Mouse (Mus musculus): ENCODE data around the gene Cnnm2. TPM values are rescaled to one million over a fixed set of nuclear protein-coding genes. Genes with fewer than 3 reads are reported as not detected.
"Not testable (repeated sequence)": the region's sequence is repeated elsewhere in the genome, so short reads cannot be mapped to it uniquely, and the experiment has no call there.

Gene Cnnm2
- total RNA-seq (2021), result 27.8 and 31.7 TPM in 2 replicates
- long read RNA-seq, experiment 1, full-length matches to known transcripts, result 15 of 19 reads
- long read RNA-seq, experiment 1, partial matches to known transcripts, result 2 of 19 reads
- long read RNA-seq, experiment 1, other reads (novel, unspliced or antisense), result 2 of 19 reads
- long read RNA-seq, experiment 2, full-length matches to known transcripts, result 22 of 29 reads
- long read RNA-seq, experiment 2, partial matches to known transcripts, result 2 of 29 reads
- long read RNA-seq, experiment 2, other reads (novel, unspliced or antisense), result 5 of 29 reads

GRCm38 (mm10) chr19:46761247-46761946 is at the start of gene Cnnm2:
Gene Cnnm2, plus strand, starts transcription at chr19:46761596.
- DNase-seq, result peak; percentile 100

- no peak for DNase-seq
Measured at GRCm38 (mm10) chr19:46714234-46714633, 47.2 kb upstream of the Cnnm2 start.

DNA sequence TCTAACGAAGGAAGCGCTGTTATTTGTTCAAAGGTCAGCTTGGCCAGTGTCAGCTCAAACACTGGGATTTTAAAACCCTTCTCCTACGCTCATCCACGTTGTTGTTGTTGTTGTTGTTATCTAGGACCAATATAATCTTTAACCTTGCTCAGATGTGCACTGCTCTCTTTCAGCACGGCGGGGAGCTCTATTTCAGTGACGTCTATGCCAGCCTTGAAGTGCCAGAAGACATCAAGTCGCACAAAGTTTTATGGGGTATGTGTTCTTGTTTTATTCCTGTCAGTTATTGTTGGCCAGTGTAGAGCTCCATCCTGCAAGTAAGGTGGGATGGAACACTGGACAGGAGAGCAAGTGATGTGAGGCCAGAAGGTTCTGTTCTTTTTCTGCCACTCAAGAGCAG is 46.4 kb upstream of the Cnnm2 start:
- peak; percentile 69 for DNase-seq

DNA sequence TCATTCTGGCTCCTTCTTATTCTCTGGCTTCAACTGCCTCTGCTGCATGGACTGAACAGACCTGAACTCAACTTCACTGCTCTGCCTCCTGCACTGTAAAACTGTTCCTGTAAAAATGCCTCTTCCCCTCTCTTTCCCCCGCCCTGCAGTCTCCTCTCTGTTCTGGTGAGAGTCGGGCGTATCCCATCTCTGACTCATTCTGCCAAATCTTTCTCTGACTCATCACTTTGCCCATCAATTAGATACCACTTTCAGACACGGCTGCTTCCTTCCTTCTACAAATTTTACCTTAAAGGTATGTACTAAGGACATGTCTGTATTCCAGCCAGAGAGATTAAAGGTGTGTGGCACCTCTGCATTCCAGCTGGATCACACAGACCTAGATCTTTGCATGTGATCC is 43.2 kb upstream of the Cnnm2 start:
- peak; percentile 21 for DNase-seq

GRCm38 (mm10) chr19:46724411-46724810 is 37.0 kb upstream of the Cnnm2 start:
- no peak for DNase-seq

- DNase-seq, result peak; percentile 24
Measured at GRCm38 (mm10) chr19:46726142-46726541, 35.3 kb upstream of the Cnnm2 start.

DNA sequence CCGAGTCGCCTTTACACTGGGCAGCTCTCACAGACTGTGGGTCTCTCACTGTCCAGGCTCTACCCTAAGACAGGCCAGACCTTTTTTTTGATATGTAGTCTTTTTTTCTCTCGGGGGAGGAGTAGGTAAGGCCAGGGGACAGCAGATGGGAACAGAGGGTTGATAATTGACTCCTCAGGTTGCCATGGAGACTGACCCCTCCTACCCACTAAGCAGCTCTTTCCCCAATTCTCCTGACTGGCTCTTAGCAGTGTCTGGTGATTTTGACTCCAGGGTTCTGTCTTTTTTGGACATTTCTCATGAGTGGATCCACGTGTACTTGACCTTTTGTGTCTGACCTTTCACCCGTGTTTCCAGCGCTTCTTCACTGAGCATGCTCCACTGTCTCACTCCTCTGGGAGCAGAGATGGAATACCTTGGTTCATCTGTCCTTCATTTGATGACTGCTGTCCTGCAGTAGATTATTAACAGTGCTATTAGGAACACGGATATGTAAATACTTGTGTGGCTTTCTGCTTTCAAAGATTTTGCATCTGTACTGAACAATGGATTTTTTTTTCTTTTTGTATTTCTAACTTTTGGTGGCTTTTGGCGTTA is 34.2 kb upstream of the Cnnm2 start:
- DNase-seq, result peak; percentile 45

GRCm38 (mm10) chr19:46727945-46728540 is 33.4 kb upstream of the Cnnm2 start:
- peak; percentile 39 for DNase-seq

DNA sequence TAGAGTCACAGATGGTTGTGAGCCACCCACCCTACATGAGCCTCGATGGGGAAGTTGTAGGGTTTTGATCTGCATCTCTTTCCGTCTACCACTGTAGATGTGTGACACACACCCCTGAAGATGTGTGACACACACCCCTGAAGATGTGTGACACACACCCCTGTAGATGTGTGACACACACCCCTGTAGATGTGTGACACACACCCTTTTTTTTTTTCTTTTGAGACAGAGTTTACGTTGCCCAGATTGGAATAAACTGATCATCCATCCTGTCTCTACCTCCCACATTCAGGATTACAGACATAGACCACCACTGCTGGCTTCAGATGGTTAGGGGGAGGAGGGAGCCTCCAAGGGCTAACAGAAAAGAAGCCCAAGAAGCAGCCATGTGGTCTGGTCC is 32.5 kb upstream of the Cnnm2 start:
- DNase-seq, result no peak

- no peak for DNase-seq
Measured at GRCm38 (mm10) chr19:46731351-46731750, 30.0 kb upstream of the Cnnm2 start.

GRCm38 (mm10) chr19:46732673-46733072 is 28.7 kb upstream of the Cnnm2 start:
- not testable (repeated sequence) for DNase-seq

DNA sequence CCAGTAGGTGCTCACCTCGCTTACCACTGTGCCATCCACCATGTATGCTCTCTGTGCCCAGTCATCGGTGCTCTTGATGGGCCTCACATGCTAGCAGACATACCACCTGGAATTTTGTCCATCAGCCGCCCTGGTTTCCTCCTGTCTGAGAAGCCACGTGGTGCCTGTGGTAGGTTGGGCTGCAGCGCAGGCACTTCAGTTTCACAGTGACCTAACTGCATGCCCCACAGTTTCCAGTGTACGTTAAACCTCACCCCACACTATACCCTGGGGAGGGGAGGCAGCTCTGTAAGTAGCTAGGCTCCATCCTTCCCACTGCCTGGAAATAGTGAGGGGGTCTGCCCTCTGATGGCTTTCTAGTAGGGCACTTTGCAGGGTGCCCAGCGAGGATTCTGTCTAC is 27.8 kb upstream of the Cnnm2 start:
- DNase-seq, result no peak

- DNase-seq, result no peak
Measured at GRCm38 (mm10) chr19:46735241-46735640, 26.2 kb upstream of the Cnnm2 start.

DNA sequence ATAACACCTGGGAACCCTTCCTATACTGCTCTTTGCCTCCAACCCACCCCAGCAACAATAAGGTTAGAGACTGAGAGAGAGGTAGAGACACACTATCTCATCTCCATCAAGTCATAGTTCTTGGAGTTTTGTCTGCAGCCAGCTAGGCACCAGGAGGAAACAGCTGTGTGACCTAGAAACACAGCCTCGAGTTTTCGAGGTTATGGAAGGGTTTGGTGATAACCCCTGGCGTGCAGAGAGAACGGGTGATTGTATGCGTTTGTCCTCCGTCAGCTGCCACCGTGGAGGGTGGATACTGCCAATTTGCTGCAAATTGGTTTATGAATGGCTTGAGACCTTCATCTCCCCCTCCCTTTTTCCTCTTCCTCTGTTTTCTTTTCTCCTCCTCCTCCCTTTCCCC is 24.3 kb upstream of the Cnnm2 start:
- no peak for DNase-seq

DNA sequence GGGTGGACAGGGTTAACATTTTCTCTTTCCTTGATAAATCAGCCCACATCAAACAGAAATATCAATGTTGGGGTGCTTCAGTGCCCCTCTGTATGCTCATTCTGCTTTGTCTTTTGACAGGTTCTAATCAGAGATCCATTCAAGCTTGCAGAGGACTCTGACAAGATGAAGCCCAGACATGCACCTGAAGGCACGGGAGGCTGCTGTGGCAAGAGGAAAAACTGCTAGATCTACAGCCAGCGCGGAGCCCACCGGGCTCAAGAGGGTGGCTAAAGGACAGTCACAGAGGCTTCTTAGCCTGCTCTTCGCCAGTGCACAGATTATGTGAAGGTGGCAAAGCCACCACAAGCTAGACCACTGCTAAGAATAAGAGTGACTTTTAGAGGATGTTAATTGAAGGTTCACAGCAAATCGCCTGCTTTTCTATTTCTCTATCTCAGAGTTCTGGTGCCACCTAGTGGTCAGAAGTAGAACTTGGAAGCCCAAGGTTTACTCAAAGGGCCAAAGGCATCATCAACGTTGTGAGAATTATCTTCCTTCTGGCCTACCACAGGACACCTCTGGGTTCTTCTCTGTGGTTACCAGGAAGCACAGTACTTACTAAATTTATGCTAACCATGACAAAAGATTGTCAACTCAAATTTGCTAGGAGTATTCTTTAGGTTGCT is 20.9 kb upstream of the Cnnm2 start:
- DNase-seq, result peak; percentile 78

- no peak for DNase-seq
Measured at GRCm38 (mm10) chr19:46741574-46741973, 19.8 kb upstream of the Cnnm2 start.

- DNase-seq, result no peak
Measured at GRCm38 (mm10) chr19:46744681-46745080, 16.7 kb upstream of the Cnnm2 start.

DNA sequence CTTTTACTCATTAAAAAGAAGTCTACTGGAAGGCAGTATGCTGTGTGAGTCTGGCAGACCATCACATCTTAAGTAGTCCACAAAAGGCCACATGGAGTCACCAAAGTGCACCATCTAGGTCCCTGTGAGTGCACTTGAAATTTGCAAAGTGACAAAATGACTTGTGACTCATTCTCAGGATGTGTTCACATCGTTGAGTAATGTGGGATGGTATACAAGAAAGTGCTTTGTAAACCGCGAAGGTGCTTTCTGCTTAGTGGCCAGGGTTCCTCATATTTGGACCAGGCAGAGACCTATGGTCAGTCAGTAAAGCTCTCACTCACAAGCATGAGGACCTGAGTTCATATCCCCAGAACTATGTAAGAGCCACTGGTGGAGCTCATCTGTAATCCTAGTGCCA is 13.6 kb upstream of the Cnnm2 start:
- DNase-seq, result no peak

- no peak for DNase-seq
Measured at GRCm38 (mm10) chr19:46752235-46752634, 9.2 kb upstream of the Cnnm2 start.

DNA sequence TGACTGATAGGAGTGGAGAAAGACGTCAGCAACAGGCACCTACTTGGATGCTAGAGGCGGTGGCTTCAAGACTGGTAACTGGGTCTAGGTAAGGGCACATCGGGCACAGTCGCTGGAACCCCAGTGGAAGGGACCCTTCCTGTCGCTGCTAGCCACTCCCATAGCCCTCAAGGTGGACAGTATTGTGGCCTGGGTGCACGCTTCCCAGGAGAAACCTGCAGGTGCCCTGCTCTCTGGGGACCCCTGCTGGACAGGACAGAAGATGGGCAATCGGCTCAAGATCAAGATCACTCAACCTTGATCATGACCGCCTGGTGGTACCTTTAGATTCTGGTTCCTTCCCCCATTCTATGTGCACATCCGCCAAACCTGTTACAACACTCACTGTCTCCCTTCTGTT is 6.3 kb upstream of the Cnnm2 start:
- peak; percentile 63 for DNase-seq

GRCm38 (mm10) chr19:46756221-46756620 is 5.2 kb upstream of the Cnnm2 start:
- DNase-seq, result no peak

- no peak for DNase-seq
Measured at GRCm38 (mm10) chr19:46759096-46759495, 2.3 kb upstream of the Cnnm2 start.

GRCm38 (mm10) chr19:46759909-46760308 is 1.5 kb upstream of the Cnnm2 start:
- DNase-seq, result not testable (repeated sequence)

All from adrenal gland, postnatal 14 days (tissue).